Mouse (Mus musculus) G1E (cell line): ENCODE results near the gene Fam24b. TPM values are rescaled to one million over a fixed set of nuclear protein-coding genes. Genes with fewer than 3 reads are reported as not detected.

Experiments used
- ATAC-seq: 2 replicates; pipeline ENCODE4 v1.8.0; 2016; ENCODE audit warnings: mild to moderate bottlenecking; ENCODE audit not compliant: insufficient number of reproducible peaks, poor library complexity, low FRiP score, severe bottlenecking; ENCODE audit errors: extremely low read depth
- DNase-seq: peaks from one replicate; pipeline ENCODE4 v3.0.0; 2012; ENCODE audit warnings: low spot score
- H3K27me3 ChIP-seq: 2 replicates; pipeline ENCODE4 v1.6.1; 2012; ENCODE audit warnings: mild to moderate bottlenecking, low read length, inconsistent platforms; ENCODE audit not compliant: insufficient read depth
- H3K36me3 ChIP-seq: replicated peaks from 2 replicates; pipeline ENCODE3; 2012; ENCODE audit warnings: mild to moderate bottlenecking, inconsistent platforms
- H3K4me1 ChIP-seq: 2 replicates; pipeline ENCODE4 v1.6.1; 2012; ENCODE audit warnings: low read depth, low read length, inconsistent platforms, mixed read lengths; ENCODE audit not compliant: insufficient read depth
- H3K4me3 ChIP-seq: 2 replicates; pipeline ENCODE4 v1.5.1; 2012; ENCODE audit warnings: low read depth, mild to moderate bottlenecking, inconsistent platforms, low read length, moderate library complexity, mixed read lengths
- H3K9me3 ChIP-seq: replicated peaks from 2 replicates; pipeline ENCODE4 v1.6.1; 2012; ENCODE audit warnings: inconsistent platforms
- CTCF ChIP-seq: IDR thresholded peaks from 2 replicates; pipeline ENCODE4 v1.5.1; 2012; ENCODE audit warnings: low read depth, low read length, inconsistent platforms, mixed read lengths
- GATA1 ChIP-seq: IDR thresholded peaks from 2 replicates; pipeline ENCODE4 v1.6.1; 2012; ENCODE audit warnings: borderline replicate concordance, low read length, inconsistent platforms, mixed read lengths
- GATA2 ChIP-seq: IDR thresholded peaks from 2 replicates; pipeline ENCODE4 v1.6.1; 2012; ENCODE audit warnings: low read depth, low read length, inconsistent platforms, borderline replicate concordance
- POLR2AphosphoS5 ChIP-seq: IDR thresholded peaks from 2 replicates; pipeline ENCODE4 v1.6.1; 2012; ENCODE audit warnings: low read depth, low read length, inconsistent platforms; ENCODE audit not compliant: insufficient replicate concordance
- TAL1 ChIP-seq: conservative IDR thresholded peaks from 2 replicates; pipeline ENCODE4 v1.6.1; 2012; ENCODE audit warnings: low read depth, low read length, inconsistent platforms, mixed read lengths
- polyA plus RNA-seq: library from polyadenylated mRNA; stranded (reverse); fragments of >175 nt; gene quantifications from 2 replicates; pipeline ENCODE4 v1.2.3, GENCODE M21; 2012
- total RNA-seq, 2 experiments: library from RNA; stranded (forward) in 1 of 2; stranded (reverse) in 1 of 2; fragments of 200-1000 nt in 1 of 2; fragments of >200 nt in 1 of 2; fragmentation: Nextera tagmentation in 1 of 2; gene quantifications; 2 replicates each; pipeline ENCODE4 v1.2.3; 2014 to 2017

Gene Fam24b
- total and polyA plus RNA-seq, 3 experiments = not detected

DNA sequence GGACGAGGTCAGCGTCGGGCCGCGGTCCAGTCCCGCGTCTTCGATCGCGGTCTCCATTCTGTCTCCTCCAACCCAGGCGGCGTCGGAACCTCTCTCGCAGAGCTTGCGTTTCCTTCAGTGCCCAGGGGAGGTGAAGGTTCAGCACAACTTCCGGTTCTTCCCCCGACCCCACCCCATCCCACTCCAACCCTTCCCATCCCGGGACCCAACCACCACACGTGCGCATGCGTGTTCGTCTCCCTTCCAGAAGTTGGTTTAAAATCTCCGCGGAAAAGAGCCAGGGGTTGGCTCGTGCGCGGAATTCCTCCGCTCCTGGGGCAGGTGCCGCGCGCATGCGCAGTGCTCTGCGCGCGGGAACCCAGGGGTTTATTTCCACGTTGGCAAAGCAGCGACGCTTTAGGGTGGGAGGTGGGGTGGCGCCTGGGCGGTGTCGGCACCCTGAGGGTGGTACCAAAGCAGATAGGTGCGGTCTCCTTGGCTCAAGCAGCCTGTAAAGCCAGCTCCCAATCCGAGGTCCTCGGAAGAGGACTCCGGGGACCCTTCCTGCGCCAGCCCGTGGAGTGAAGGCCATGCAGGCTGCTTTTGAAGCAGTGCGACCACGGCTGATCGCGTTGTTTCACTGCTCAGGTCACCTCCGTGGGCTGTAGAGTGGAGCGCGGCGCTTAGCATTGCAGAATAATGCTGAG lies 33.4 kb upstream of the Fam24b start, which contains the start of gene 2310057M21Rik:
2310057M21Rik (minus strand) TSS at position 145 of the 686 bp plus-strand sequence.
- peak; percentile 88 for DNase-seq
- peak; percentile 95 for ATAC-seq
- peaks cover 23% of the 10 kb centered on the region for H3K36me3 ChIP-seq
- H3K4me3 ChIP-seq = peak within 1 kb of the TSS; percentile 97
- peaks cover 8% of the 10 kb centered on the region; the same call in 1 of the 2 replicates for H3K27me3 ChIP-seq
- peaks cover 15% of the 10 kb centered on the region for H3K4me1 ChIP-seq
- no peaks in the 10 kb centered on the region for H3K9me3 ChIP-seq
- TF ChIP-seq GATA1 (no peak), CTCF (no peak), TAL1 (no peak), POLR2AphosphoS5 (no peak), GATA2 (no peak)

DNA sequence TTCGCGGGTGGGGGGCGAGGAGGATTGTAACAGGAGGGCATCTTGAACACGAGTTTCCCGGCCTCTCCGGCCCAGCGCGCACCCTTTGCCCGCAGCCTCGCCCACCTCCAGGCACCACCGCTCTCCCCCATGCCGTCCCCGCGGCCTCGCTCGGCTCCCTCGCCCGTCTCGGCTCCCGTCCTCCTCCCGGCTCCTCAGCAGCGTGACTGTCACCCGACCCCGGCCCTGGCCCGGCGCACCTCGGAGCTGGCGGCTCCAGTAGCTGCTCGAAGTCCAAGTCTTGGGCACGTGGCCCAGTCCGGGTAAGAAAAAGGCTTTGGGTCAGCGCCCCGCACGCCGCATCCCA lies 32.9 kb upstream of the Fam24b start:
- Histone ChIP-seq H3K36me3 (peaks cover 28% of the 10 kb centered on the region), H3K27me3 (peaks cover 4% of the 10 kb centered on the region; the same call in 1 of the 2 replicates), H3K9me3 (no peaks in the 10 kb centered on the region), H3K4me1 (peaks cover 15% of the 10 kb centered on the region), H3K4me3 (peak overlapping the region; percentile 97)
- TF ChIP-seq GATA1 (no peak), TAL1 (no peak), GATA2 (no peak), CTCF (no peak), POLR2AphosphoS5 (no peak)
- no peak for ATAC-seq
- peak; percentile 56 for DNase-seq

DNA sequence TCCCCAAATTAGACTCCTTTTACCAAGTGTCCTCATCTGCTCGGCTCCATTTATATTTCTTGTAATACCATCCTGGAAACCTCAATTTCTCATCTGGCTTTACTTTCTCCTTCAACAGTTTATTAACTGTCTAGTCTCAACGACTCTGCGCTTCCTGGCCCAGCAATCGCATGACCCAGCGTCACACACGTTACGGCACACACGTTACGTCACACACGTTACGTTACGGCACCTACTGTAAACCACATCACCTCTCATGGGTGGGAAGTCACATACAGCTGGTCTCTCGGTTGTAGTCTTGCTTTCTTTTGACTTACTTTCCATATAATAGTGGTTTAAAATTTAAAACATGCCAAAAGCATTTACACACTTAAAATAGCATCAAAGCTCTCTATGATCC lies 26.8 kb upstream of the Fam24b start:
- peaks cover 74% of the 10 kb centered on the region for H3K36me3 ChIP-seq
- no peak for DNase-seq
- no peak for TF ChIP-seq GATA2
- no peak for TF ChIP-seq GATA1
- no peaks in the 10 kb centered on the region for H3K27me3 ChIP-seq
- H3K4me3 ChIP-seq = no peak overlapping the region
- no peak for ATAC-seq
- peaks cover 3% of the 10 kb centered on the region for H3K4me1 ChIP-seq
- H3K9me3 ChIP-seq = no peaks in the 10 kb centered on the region

GRCm38 (mm10) chr7:131345856-131346541 lies 16.7 kb upstream of the Fam24b start:
- Histone ChIP-seq H3K4me3 (no peak overlapping the region), H3K9me3 (no peaks in the 10 kb centered on the region), H3K27me3 (no peaks in the 10 kb centered on the region), H3K36me3 (peaks cover 89% of the 10 kb centered on the region), H3K4me1 (peaks cover 5% of the 10 kb centered on the region; the same call in 1 of the 2 replicates)
- no peak for DNase-seq
- TF ChIP-seq CTCF = no peak
- no peak for TF ChIP-seq TAL1
- TF ChIP-seq POLR2AphosphoS5 = no peak
- no peak for TF ChIP-seq GATA2
- no peak for TF ChIP-seq GATA1
- ATAC-seq = no peak

DNA sequence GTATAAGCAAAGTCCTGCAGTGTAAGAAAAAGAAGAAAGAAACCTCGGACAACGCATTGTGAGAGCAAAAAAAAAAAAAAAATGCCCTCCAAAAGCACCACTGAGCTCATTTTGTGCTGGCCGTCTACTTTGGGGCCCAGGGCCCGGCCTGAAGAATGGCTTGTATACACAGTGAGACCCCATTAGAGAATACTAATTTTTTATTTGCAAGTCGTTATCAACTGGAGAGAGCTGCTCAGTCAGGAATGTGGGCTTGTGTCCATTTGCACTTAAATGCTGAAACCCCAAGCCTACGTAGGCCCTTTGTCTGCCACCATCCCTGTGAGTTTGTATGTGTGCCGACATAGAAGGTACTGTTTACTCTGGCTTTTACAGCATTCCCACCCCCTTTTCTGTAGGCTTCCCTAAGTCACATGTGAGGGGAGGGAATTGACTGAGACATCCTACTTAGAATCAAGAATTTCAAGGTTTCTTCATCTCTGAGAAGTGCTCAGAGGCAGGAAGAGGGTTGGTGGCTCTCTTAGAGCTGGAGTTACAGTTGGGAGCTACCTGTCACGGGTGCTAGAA lies 8.3 kb upstream of the Fam24b start:
- no peaks in the 10 kb centered on the region for H3K27me3 ChIP-seq
- ATAC-seq = no peak
- no peaks in the 10 kb centered on the region for H3K9me3 ChIP-seq
- H3K4me1 ChIP-seq = no peaks in the 10 kb centered on the region
- TF ChIP-seq GATA1 (no peak), CTCF (no peak), TAL1 (no peak), POLR2AphosphoS5 (no peak), GATA2 (no peak)
- no peak overlapping the region for H3K4me3 ChIP-seq
- DNase-seq = no peak
- peaks cover 59% of the 10 kb centered on the region for H3K36me3 ChIP-seq

- ATAC-seq (no peak), DNase-seq (no peak)
- TF ChIP-seq GATA1 (no peak), GATA2 (no peak)
- H3K9me3 ChIP-seq = no peaks in the 10 kb centered on the region
- H3K4me1 ChIP-seq = no peaks in the 10 kb centered on the region
- no peak within 1 kb of the TSS for H3K4me3 ChIP-seq
- no peaks in the 10 kb centered on the region for H3K27me3 ChIP-seq
- peaks cover 23% of the 10 kb centered on the region for H3K36me3 ChIP-seq
Measured at GRCm38 (mm10) chr7:131333564-131333963, 4.2 kb upstream of the Fam24b start, which contains the start of gene Fam24a. Gene Fam24a, plus strand, starts transcription at chr7:131333864.
